Mouse (Mus musculus) MEL (cell line): ENCODE data around the gene Gnpda2. TPM values are rescaled to one million over a fixed set of nuclear protein-coding genes. Genes with fewer than 3 reads are reported as not detected.

ENCODE experiments used
- DNase-seq: peaks from one replicate; pipeline ENCODE4 v3.0.0; 2011; ENCODE audit warnings: low read depth, low spot score
- H3K27ac ChIP-seq: 2 replicates; pipeline ENCODE4 v1.5.1; 2012; ENCODE audit warnings: low read depth, mild to moderate bottlenecking, control low read depth, low read length, moderate library complexity; ENCODE audit not compliant: control insufficient read depth
- H3K27me3 ChIP-seq, 2 experiments: fragments of 150-350 bp in 1 of 2; sonication (generic) in 1 of 2; 2 replicates each; pipeline ENCODE4 v1.6.1; 2012; ENCODE audit warnings: low read length in 2 of 2, mild to moderate bottlenecking in 2 of 2, improper control_type of control experiment in 1 of 2, moderate library complexity in 1 of 2; ENCODE audit not compliant: insufficient read depth in 2 of 2, control insufficient read depth in 1 of 2
- H3K36me3 ChIP-seq, 2 experiments: 2 replicates each; pipeline ENCODE4 v1.6.1; 2012 to 2014; ENCODE audit warnings: low read length in 2 of 2, improper control_type of control experiment in 1 of 2, inconsistent platforms in 1 of 2, mild to moderate bottlenecking in 1 of 2; ENCODE audit not compliant: insufficient read depth in 2 of 2, control insufficient read depth in 1 of 2
- H3K4me1 ChIP-seq, 2 experiments: fragments of 150-350 bp in 1 of 2; sonication (generic) in 1 of 2; 2 replicates each; pipeline ENCODE4 v1.6.1; 2012; ENCODE audit warnings: low read length in 2 of 2, improper control_type of control experiment in 1 of 2, mild to moderate bottlenecking in 1 of 2; ENCODE audit not compliant: insufficient read depth in 2 of 2, control insufficient read depth in 1 of 2
- H3K4me3 ChIP-seq, 2 experiments: fragments of 150-350 bp in 1 of 2; sonication (generic) in 1 of 2; 2 replicates each; pipeline ENCODE4 v1.5.1; 2012; ENCODE audit warnings: low read depth in 2 of 2, low read length in 2 of 2, mild to moderate bottlenecking in 2 of 2, moderate library complexity in 2 of 2, control low read depth in 1 of 2, improper control_type of control experiment in 1 of 2; ENCODE audit not compliant: control insufficient read depth in 1 of 2, insufficient read depth in 1 of 2
- H3K79me2 ChIP-seq: 2 replicates; pipeline ENCODE4 v1.6.1; 2012; ENCODE audit warnings: mild to moderate bottlenecking, low read length, moderate library complexity; ENCODE audit not compliant: control insufficient read depth, poor library complexity, insufficient read depth
- H3K9ac ChIP-seq: 2 replicates; pipeline ENCODE4 v1.6.1; 2012; ENCODE audit warnings: low read depth, mild to moderate bottlenecking, control low read depth, low read length, moderate library complexity; ENCODE audit not compliant: control insufficient read depth, poor library complexity, severe bottlenecking
- H3K9me3 ChIP-seq: fragments of 150-350 bp; sonication (generic); replicated peaks from 2 replicates; pipeline ENCODE4 v1.6.1; 2012; ENCODE audit warnings: mild to moderate bottlenecking, low read length, improper control_type of control experiment, moderate library complexity; ENCODE audit not compliant: insufficient read depth
- CHD2 ChIP-seq: IDR thresholded peaks from 2 replicates; pipeline ENCODE4 v1.6.1; 2011; ENCODE audit warnings: low read length, improper control_type of control experiment
- CTCF ChIP-seq, 3 experiments: IDR thresholded peaks in 2 of 3; conservative IDR thresholded peaks in 1 of 3; 2 replicates each; pipeline ENCODE4 v1.5.1; 2011 to 2012; ENCODE audit warnings: low read length in 3 of 3, low read depth in 2 of 3, mild to moderate bottlenecking in 2 of 3, improper control_type of control experiment in 1 of 3, inconsistent platforms in 1 of 3, mixed read lengths in 1 of 3, moderate library complexity in 1 of 3; ENCODE audit not compliant: control insufficient read depth in 1 of 3, insufficient read depth in 1 of 3, poor library complexity in 1 of 3, severe bottlenecking in 1 of 3
- E2F4 ChIP-seq: IDR thresholded peaks from 2 replicates; pipeline ENCODE4 v1.6.1; 2011; ENCODE audit warnings: low read depth, low read length, improper control_type of control experiment, borderline replicate concordance
- ELF1 ChIP-seq: IDR thresholded peaks from 2 replicates; pipeline ENCODE4 v1.6.1; 2014; ENCODE audit warnings: low read depth, mild to moderate bottlenecking, inconsistent platforms, low read length, improper control_type of control experiment, moderate library complexity
- EP300 ChIP-seq, 2 experiments: IDR thresholded peaks; 2 replicates each; pipeline ENCODE4 v1.6.1; 2011; ENCODE audit warnings: improper control_type of control experiment in 2 of 2, low read length in 2 of 2, low read depth in 1 of 2, mild to moderate bottlenecking in 1 of 2
- GABPA ChIP-seq: IDR thresholded peaks from 2 replicates; pipeline ENCODE4 v1.6.1; 2012; ENCODE audit warnings: low read depth, mild to moderate bottlenecking, inconsistent platforms, low read length, improper control_type of control experiment, moderate library complexity
- GATA1 ChIP-seq: IDR thresholded peaks from 2 replicates; pipeline ENCODE4 v1.6.1; 2011; ENCODE audit warnings: low read depth, low read length, improper control_type of control experiment
- HCFC1 ChIP-seq: IDR thresholded peaks from 2 replicates; pipeline ENCODE4 v1.6.1; 2012; ENCODE audit warnings: low read depth, mild to moderate bottlenecking, inconsistent platforms, low read length, improper control_type of control experiment, moderate library complexity
- JUND ChIP-seq: IDR thresholded peaks from 2 replicates; pipeline ENCODE4 v1.6.1; 2011; ENCODE audit warnings: low read depth, mild to moderate bottlenecking, improper control_type of control experiment, low read length
- KAT2A ChIP-seq: conservative IDR thresholded peaks from 2 replicates; pipeline ENCODE4 v1.6.1; 2012; ENCODE audit warnings: low read depth, low read length, improper control_type of control experiment, inconsistent platforms
- MXI1 ChIP-seq: IDR thresholded peaks from 2 replicates; pipeline ENCODE4 v1.6.1; 2011; ENCODE audit warnings: mild to moderate bottlenecking, low read depth, low read length, improper control_type of control experiment
- MYC ChIP-seq: IDR thresholded peaks from 2 replicates; pipeline ENCODE4 v1.6.1; 2011; ENCODE audit warnings: low read depth, mild to moderate bottlenecking, low read length, improper control_type of control experiment, moderate library complexity
- NRF1 ChIP-seq: IDR thresholded peaks from 2 replicates; pipeline ENCODE4 v1.6.1; 2014; ENCODE audit warnings: low read depth, mild to moderate bottlenecking, inconsistent platforms, low read length, improper control_type of control experiment, moderate library complexity; ENCODE audit not compliant: poor library complexity, insufficient read depth, severe bottlenecking
- POLR2A ChIP-seq, 2 experiments: IDR thresholded peaks; 2 replicates each; pipeline ENCODE4 v1.6.1; 2011 to 2012; ENCODE audit warnings: low read length in 2 of 2, mild to moderate bottlenecking in 2 of 2, control low read depth in 1 of 2, improper control_type of control experiment in 1 of 2, low read depth in 1 of 2, moderate library complexity in 1 of 2; ENCODE audit not compliant: control insufficient read depth in 1 of 2, insufficient read depth in 1 of 2, poor library complexity in 1 of 2
- POLR2AphosphoS5 ChIP-seq: IDR thresholded peaks from 2 replicates; pipeline ENCODE4 v1.6.1; 2012; ENCODE audit warnings: low read depth, borderline replicate concordance, mild to moderate bottlenecking, inconsistent platforms, low read length, moderate library complexity, mixed read lengths
- RAD21 ChIP-seq: IDR thresholded peaks from 2 replicates; pipeline ENCODE4 v1.6.1; 2011; ENCODE audit warnings: mild to moderate bottlenecking, low read depth, low read length, improper control_type of control experiment
- SMC3 ChIP-seq: IDR thresholded peaks from 2 replicates; pipeline ENCODE4 v1.6.1; 2011; ENCODE audit warnings: low read depth, low read length, improper control_type of control experiment
- TBP ChIP-seq: IDR thresholded peaks from 2 replicates; pipeline ENCODE4 v1.8.0; 2011; ENCODE audit warnings: low read depth, low read length, improper control_type of control experiment
- TCF12 ChIP-seq: IDR thresholded peaks from 2 replicates; pipeline ENCODE4 v1.6.1; 2014; ENCODE audit warnings: low read depth, mild to moderate bottlenecking, inconsistent platforms, low read length, improper control_type of control experiment, moderate library complexity
- ZKSCAN1 ChIP-seq: IDR thresholded peaks from 2 replicates; pipeline ENCODE4 v1.6.1; 2012; ENCODE audit warnings: low read depth, mild to moderate bottlenecking, inconsistent platforms, low read length, improper control_type of control experiment, moderate library complexity
- polyA plus RNA-seq, 2 experiments: library from polyadenylated mRNA; stranded (reverse) in 1 of 2; unstranded in 1 of 2; fragments of >175 nt in 1 of 2; fragments of >200 nt in 1 of 2; gene quantifications; 2 replicates each; pipeline versions ENCODE4 v1.2.1 to v1.2.4; 2012; ENCODE audit warnings: low replicate concordance in 2 of 2, low read depth in 1 of 2; ENCODE audit not compliant: insufficient read length in 2 of 2, insufficient read depth in 1 of 2, missing spikeins in 1 of 2
- total RNA-seq: library from RNA; depleted of rRNA; stranded (reverse); fragments of 300-350 nt; gene quantifications from 2 replicates; pipeline ENCODE4 v1.2.3, GENCODE M21; 2012

Gnpda2 gene
- total and polyA plus RNA-seq, 3 experiments, result 6.9 to 8.7 TPM; not detected in 1

DNA sequence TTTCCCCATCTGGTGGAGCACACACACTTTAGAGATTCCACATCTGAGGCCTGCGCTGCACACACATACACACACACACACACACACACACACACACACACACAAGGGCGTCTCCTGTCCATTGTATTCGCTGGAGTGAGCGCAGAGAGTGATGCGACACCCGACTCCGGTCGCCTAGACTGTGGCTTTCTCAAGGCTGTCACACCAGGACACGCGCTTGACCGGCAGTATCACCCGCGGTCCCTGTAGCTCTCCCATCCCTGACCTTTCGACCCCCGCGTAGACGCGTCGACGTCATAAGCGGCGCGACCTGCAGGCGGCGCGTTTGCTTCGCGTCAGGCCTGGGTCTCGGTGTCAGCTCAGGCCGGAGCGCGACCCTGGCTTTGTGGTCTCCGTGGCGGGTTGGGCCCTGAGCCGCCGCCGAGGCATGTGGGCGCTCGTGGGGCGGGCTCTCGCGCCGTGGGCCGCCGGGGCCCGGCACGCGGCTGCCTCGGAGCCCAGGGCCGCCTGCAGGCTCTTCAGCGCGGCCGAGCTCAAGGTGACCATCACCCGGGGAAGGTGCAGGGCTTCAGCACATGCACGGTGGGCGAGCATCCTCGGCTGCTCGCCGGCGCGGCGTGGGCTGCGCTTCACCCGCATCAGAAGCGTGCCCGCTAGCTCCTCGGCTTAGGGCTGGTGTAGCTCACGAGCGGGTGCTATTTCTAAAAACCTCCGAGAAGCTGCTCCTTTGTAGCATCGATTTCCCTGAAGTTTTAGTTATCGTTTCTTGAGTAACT, 35.3 kb downstream of the Gnpda2 start, which contains the start of gene Guf1 (continued):
- TF ChIP-seq POLR2A (IDR thresholded peaks at IDR 0.05; ENCODE audit: control insufficient read depth in 1 of 2, insufficient read depth in 1 of 2, low read depth in 1 of 2, low read length in 2 of 2, poor library complexity in 1 of 2) (peak; percentile 50 to 81; a peak in 3 of 4 replicates), MYC (peak; percentile 56; the same call in 1 of the 2 replicates), TBP (peak; percentile 65; the same call in 1 of the 2 replicates)

DNA sequence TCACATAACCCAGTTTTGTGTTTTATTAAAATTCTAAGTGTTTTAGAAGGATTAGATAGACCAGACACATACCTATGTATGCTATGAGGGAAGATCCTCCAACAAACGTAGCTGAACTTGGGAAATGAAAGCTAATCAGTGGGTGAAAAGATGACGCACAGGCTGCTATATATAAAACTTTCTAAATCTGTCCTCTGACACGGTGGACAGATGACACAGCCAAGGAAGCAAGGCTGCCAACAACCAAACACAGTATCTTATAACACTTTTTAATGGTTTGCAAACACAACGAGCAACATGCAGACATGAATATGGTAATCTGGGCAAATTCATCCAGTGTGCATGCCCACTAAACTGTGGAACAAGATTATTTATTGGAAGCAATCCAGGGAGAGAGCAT, 49.7 kb downstream of the Gnpda2 start, which contains the start of gene Yipf7:
TSS of gene Yipf7 (minus strand) at position 160 of the 400 bp plus-strand sequence.
- Histone ChIP-seq H3K27me3 (peaks cover 0 to 1% of the 10 kb centered on the region in 2 experiments; a peak in 1 of 4 replicates), H3K79me2 (no peaks in the 10 kb centered on the region), H3K4me1 (peaks cover 4 to 10% of the 10 kb centered on the region in 2 experiments; a peak in 3 of 4 replicates), H3K9ac (no peak within 1 kb of the TSS), H3K27ac (no peak within 1 kb of the TSS), H3K4me3 (no peak within 1 kb of the TSS), H3K36me3 (no peaks in the 10 kb centered on the region; a peak in 2 of 4 replicates), H3K9me3 (no peaks in the 10 kb centered on the region)
- no peak for TF ChIP-seq CHD2
- no peak for DNase-seq

DNA sequence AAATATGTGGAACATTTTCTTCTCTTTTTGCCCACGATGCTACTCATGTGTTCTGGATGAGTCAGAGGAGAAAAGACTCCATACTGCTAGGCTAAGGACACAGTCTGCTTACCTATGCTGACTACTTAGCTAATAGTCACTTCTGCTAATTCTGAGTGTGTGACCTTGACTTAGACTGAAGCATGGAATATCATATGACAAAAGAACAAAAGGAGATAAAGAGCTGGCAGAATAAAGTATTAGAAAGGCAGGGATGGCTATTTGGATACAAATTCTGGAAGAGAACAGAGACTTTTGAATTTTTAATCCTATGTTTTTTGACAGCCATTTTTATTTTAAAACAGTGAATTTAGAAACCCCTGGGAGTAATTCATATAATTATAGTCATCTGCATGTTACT, 50.5 kb downstream of the Gnpda2 start:
- Histone ChIP-seq H3K27me3 (peaks cover 0 to 1% of the 10 kb centered on the region in 2 experiments; a peak in 1 of 4 replicates), H3K9ac (no peak overlapping the region), H3K27ac (no peak overlapping the region), H3K79me2 (no peaks in the 10 kb centered on the region), H3K4me1 (peaks cover 4 to 10% of the 10 kb centered on the region in 2 experiments; a peak in 3 of 4 replicates), H3K9me3 (no peaks in the 10 kb centered on the region), H3K4me3 (no peak overlapping the region), H3K36me3 (no peaks in the 10 kb centered on the region; a peak in 2 of 4 replicates)
- no peak for DNase-seq
- no peak for TF ChIP-seq TCF12
- TF ChIP-seq HCFC1, result no peak

DNA sequence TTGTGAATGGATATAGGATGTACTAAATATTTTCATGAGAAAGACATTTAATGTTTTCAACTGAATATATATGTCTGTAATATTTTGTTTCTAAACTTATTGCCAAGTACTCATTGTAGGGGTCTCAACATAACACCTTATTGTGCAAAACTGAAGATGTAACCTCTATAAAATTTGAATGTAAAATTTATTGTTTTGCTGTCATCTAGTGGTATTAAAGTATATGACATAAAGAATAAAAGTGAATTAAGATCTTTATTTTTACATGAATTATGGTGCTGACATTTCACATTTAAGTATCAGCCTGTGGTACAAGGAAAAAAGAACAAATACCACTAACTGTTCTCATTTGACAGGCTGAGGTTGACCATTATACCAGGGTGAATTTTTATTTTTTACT, 68.2 kb downstream of the Gnpda2 start:
- H3K79me2 ChIP-seq, result no peaks in the 10 kb centered on the region
- TF ChIP-seq TCF12 (no peak), JUND (no peak), RAD21 (peak; percentile 28), KAT2A (no peak), NRF1 (no peak), GATA1 (no peak), CTCF (IDR thresholded peaks at IDR 0.05 in 2 of 3, conservative IDR thresholded peaks at IDR 0.05 in 1 of 3; ENCODE audit: control insufficient read depth in 1 of 3, insufficient read depth in 1 of 3, low read depth in 2 of 3, low read length in 3 of 3, poor library complexity in 1 of 3, severe bottlenecking in 1 of 3) (peak in 1 of 3 experiments; percentile 19; a peak in 1 of 6 replicates), E2F4 (no peak), POLR2A (IDR thresholded peaks at IDR 0.05; ENCODE audit: control insufficient read depth in 1 of 2, insufficient read depth in 1 of 2, low read depth in 1 of 2, low read length in 2 of 2, poor library complexity in 1 of 2) (no peak), EP300 (IDR thresholded peaks at IDR 0.05; ENCODE audit: low read depth in 1 of 2, low read length in 2 of 2) (no peak), MXI1 (no peak), ELF1 (no peak), SMC3 (peak; percentile 12; the same call in 1 of the 2 replicates), POLR2AphosphoS5 (no peak), ZKSCAN1 (no peak), GABPA (no peak)
- H3K9me3 ChIP-seq, result no peaks in the 10 kb centered on the region
- H3K4me3 ChIP-seq, result no peak overlapping the region
- DNase-seq, result no peak
- H3K9ac ChIP-seq, result no peak overlapping the region
- no peaks in the 10 kb centered on the region; a peak in 1 of 4 replicates for H3K36me3 ChIP-seq
- no peak overlapping the region for H3K27ac ChIP-seq
- H3K27me3 ChIP-seq, result no peaks in the 10 kb centered on the region; a peak in 2 of 4 replicates
- H3K4me1 ChIP-seq, result no peaks in the 10 kb centered on the region
